Mouse (Mus musculus) gastrocnemius, postnatal 14 days (tissue): ENCODE data around the gene Igflr1. TPM values are rescaled to one million over a fixed set of nuclear protein-coding genes. Genes with fewer than 3 reads are reported as not detected.

Source experiments
- DNase-seq: peaks from one replicate; pipeline ENCODE4 v3.0.0; 2021; ENCODE audit warnings: mixed read lengths
- intact Hi-C: fragments of 180-260 bp; cut with DNase I; formaldehyde crosslinking; loops from one replicate; pipeline ENCODE4 v1.15.1; 2025; ENCODE audit warnings: low total_unique reads
- total RNA-seq, 2 experiments: library from RNA; stranded (reverse); gene quantifications; 2 replicates each; pipeline ENCODE4 v1.2.3; 2021

Igflr1 gene
- total RNA-seq, 2 experiments from 2014 or later = 0.60 to 0.88 TPM

DNA sequence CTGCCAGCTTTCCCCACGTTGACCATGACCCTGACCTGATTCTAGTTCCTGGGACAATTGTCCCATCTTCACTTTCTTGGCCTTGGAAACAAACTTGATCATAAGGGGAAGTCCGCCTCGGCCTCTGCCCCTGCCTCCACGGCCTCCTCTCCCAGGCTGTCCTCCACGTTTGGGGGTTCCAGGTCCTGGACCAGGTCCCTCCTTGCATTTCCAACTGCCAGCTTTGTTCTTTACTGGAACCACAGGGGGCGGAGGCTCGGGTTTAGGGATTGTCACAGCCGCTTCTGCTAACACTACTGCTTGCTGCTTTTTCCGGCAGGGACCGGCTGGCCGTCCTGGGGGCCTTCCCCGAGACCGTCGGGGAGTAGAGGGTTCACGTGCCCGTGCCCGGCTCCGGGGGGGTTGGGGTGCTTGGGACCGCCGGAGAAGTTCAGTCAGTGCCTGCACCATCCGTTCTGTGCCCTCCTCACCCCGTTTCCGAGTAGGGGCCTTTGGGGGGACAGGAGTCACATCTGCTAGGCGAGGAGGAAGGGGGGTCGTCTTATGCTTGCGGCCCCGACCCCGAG lies 21.3 kb downstream of the Igflr1 start:
- intact Hi-C loops = no loop called here
- no peak for DNase-seq

DNA sequence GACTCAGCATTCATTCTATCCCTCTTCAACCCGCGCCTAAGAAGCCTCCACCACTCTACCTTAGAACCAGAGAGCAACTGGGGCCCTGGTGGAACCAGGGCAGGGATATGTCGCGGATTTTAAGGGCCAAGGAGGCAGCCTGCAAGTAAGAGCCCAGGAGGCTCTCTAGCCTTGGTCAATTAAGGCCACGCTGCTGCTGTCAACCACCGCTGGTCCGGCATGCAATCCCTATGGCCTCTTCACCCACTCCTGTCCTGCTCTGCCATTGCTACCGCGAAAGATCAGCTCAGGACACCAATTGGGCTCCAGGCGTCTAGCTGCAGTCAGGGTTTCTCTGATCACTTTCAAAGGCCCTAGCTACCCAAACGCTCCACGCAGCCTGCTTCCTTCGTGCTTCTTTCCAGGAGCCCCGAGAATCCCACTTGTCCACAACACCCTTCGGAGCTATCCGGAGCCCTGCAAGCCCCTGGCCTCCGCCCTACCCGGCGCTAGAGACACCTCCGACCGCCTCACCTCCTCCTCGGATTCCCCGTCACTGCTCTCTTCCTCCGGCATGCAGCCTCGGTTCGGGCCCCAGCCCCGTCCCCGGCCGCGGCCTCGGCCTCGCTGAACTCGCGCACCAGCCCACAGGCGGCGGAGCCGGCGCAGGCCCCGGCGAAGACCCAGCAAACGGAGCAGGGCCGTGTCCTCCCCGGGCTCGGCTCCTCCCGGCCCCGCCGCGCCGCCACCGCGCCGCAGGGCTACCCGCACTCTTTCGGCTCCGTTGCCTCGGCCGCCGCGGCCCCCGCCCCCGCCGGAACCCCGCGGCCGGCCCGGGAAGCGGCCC lies 22.8 kb downstream of the Igflr1 start:
- intact Hi-C loops = no loop called here
- peak; percentile 47 for DNase-seq

DNA sequence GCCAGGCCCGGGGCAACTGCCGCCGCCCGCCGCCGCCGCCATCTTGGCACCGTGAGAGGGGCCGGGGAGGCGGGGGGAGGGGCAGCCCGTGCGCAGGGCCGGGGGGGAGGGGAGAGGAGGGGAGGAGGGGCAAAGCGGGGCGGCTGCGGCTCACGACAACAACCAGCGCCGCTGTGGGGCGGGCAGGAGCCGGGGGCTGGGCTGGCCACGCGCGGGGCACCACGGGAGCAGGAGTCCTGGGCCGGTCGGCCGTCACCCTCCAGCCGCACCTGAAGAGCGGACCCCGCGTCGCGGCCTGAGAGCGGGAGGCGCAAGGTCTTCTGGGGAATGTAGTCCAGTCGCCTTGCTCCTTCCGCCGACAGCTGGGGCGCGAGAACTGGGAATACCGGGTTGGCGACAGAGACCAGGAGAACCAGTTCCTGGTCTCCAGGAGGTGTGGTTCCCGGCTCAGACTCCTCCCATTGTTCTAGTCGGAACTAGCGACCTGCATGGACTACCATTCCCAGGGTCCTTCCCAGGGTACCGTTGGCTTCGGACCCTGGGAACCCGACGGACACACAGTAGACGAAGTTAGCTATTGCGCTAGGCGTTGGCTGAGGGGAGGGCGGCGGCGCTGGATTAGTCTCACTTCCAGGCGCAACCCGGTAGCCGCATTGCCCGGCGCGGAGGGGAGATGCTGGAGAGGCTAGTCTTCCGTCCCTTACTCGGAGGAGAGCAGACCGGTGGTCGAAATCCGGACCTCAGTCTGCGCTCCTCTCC lies 23.6 kb downstream of the Igflr1 start, which contains the start of gene Kmt2b:
TSS of gene Kmt2b (minus strand) at position 51 of the 759 bp plus-strand sequence.
- DNase-seq = peak; percentile 98
- intact Hi-C loops = no loop called here

DNA sequence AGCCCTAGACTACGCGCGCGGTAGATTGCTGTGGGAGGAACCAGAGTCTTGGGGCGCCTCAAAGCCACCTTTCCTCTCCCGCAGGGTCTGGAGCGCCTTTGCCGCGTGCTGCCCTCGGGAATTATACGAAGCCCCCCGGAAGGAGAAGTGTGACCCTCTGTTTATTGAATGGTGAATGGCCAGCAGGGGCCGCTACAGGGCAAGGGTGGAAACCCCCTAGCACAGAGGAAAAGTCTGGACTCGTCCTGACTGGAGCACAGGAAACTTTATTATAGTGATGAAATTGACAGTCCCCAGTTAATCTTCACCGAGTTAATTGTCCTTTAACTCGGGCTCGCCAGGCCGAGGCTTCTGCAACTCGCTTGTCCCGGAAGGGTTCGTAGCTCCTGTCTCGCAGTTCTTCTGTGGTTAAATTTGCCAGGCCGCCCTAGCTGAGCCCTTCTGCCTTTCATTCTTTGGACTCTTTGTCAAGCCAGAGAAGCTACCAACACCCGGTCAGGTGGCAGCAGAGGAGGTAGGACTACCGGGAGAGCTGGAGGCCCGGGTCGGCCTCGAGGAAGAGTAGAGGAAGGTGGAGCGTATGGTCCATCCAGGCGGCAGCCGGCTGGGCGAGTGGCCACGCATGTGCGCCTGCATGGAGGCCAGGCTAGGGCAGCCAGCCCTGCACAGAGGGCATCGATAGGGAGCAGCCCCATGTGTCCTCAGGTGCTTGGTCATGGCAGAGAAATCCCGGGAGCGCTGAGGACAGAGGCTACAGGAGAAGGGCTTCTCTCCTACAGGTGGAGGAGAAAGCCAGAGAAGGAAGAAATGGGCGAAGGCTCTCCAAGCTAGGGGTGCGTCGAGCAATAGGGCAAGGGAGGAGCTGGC lies 24.4 kb downstream of the Igflr1 start:
- intact Hi-C loops = loop anchor here (2.0 to 10.0 kb wide), 2 partner anchors 23 to 265 kb away; partner anchors contain the start of genes Ffar3 and Upk1a
- peak; percentile 83 for DNase-seq

DNA sequence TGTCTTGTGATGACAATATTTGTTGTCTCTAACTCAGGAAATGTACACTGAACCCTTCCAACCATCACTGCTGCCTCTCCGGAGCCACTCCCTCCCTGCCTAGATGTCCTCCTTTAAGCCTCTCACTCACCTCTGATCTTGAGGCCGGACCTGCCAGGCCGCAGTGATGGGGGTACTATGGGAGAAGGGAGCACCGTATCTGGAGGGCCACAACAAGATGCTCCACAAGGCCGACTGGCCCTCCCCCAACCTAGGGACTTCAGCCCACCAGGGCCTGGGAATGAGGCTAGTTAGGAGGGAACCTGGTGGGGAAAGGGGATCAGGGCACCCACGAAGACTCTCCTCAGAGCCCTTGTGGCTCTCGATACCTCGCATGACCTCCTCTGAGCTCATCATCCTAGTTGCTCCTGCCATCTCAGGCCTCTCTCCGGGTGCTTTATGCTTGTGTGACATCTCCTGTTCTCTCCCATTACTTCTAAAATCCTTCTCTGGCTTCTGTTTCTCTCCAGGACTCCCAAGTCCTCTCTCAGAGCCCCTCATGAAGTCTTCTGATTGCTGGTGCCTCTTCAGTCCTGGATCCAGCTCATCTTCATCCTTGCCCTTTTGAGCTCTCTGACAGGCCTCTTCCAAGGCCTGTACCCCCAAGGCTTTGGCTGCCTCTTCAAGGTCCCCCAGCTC lies 25.8 kb downstream of the Igflr1 start:
- intact Hi-C loops = loop anchor here (2.0 to 10.0 kb wide), 2 partner anchors 22 to 264 kb away; partner anchors contain the start of genes Ffar3 and Upk1a

DNA sequence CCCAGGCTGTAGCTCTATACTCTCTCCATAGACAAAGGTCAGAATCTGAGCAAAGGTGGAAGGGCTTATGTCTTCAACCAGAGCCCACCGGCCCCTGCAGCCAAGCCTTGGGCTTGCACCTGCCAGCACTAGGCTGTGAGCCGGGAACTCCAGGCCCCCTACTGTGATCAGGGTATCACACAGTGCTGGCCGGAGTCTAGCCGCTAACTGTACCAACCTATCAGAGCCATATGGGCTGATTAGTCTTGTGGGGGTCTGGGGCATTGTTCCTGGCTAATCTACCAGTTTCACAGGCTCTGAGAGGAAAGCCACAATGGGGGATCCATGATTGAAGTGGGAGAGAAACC lies 26.4 kb downstream of the Igflr1 start:
- intact Hi-C loops = loop anchor here (2.0 to 10.0 kb wide), 2 partner anchors 21 to 263 kb away; partner anchors contain the start of genes Ffar3 and Upk1a
- DNase-seq = no peak

More for the DNA sequence above, 25.8 kb downstream of the Igflr1 start:
- no peak for DNase-seq

DNA sequence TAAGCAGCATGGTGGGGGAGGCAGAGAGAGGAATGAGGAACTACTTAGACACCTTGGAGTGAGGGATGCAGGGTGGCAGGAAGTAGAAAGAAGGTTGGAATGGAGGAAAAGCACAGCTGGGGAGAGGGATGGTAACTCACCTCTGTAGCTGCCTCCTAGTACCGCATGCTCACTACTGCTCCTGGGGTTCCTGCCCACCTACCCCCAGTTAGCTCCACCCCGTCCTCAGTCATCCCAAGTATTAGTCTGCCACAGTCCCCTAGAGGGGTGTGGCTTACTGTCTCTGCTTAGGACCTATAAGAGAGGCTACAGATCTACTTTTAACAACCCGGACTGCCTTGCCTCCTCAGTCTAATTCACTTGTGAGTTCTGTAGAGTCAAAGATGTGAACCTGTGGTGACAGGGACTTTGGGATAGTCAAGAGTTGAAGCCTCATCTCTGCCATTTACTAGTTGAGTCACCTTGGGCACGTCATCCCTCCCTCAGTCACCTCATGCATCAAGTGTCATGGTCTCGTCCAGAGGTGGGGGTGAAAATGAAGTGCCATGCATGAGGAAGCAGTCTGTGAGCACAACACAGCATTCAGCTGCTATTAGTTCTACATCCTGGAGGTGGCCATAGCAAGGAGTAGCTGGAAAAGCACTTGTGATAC lies 27.7 kb downstream of the Igflr1 start:
- DNase-seq = no peak
- intact Hi-C loops = loop anchor here (10.0 kb wide), 1 partner anchor 262 kb away; the partner anchor contains the start of gene Ffar3

DNA sequence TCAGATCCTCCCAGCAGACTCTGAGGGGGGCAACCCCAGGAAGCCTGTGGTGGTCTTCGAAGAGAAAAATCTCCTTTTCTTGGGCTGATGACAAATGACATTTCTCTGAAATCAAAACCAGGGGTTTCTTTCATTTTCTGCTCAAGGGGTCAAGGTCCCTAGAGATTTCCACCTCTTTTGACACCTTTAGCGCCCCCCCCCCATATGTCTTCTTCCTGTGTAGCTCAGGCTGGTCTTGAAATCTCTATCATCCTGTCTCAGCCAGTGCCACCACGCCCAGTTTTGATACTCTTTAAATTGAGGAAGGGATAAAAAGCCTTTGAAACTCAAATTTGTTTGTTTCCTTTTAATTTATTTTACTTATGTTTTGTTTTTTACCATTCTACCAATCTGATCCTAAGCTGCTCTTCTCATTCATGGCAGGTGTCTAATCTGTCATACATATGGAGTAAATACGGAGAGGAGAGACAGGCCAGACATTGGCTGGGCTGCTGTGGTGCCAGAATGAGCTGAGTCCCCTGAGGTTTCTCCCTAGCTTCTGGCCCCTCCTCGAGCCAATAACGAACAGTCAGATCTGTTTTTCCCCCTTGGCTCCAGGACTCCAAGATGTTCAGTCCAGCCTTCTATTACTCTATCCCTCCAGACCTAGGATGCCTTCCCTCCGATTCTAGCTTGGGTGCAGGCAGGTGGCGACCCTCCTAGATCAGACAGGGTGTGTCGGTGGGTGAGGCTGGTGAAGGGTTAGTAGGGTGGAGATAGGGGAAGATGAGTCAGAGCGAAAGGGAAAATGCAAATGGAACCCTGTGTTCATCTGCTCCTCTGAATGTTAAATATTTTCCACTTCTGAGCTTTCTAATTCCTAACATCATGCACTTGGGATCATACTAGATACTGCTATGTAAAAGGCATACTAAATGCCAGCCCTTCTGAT lies 28.6 kb downstream of the Igflr1 start:
- intact Hi-C loops = loop anchor here (10.0 kb wide), 1 partner anchor 261 kb away; the partner anchor contains the start of gene Ffar3
- no peak for DNase-seq

DNA sequence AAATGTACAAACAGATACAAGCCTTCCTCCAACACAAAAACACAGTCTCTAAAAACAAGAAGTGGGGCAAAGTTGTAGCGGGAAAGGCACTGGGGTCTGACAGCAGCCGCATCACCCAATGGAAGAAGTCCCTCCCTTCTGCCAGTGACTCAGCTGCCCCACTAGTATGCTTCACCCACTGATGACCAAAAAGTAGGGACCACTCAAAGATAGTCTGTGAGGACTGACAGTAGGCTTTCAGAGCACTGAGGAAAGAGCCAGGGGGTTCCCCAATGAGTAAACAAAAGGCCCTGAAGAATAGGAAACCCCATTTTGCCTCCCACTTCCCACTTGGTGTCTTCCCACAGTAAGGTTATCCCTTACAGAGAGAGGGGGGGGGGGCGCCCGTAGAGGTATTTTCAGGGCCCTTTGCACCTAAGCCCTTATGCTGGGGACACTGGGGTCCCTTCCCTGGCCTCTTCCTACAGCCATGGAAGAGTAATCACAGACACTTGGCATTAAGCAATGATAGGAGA lies 29.3 kb downstream of the Igflr1 start:
- intact Hi-C loops = loop anchor here (10.0 kb wide), 1 partner anchor 260 kb away; the partner anchor contains the start of gene Ffar3
- no peak for DNase-seq

DNA sequence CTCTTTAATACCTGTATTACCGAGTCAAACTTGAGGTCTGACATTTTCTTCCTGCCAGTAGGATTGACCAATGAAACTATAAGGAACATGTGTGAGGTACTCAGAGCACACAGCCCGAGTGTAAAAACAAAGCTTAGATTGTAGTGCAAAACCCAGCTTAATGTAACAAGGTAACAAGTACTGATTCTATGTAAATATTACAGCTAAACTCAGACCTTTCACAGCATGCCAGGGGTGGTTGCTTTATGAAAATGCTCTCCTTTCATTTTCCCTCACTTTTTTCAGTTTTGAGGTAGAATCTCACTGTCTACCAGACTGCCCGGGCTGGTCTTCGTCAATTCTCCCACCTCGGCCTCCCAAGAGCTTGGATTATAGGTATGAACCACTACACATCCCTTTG lies 30.9 kb downstream of the Igflr1 start:
- intact Hi-C loops = loop anchor here (10.0 kb wide), 1 partner anchor 259 kb away; the partner anchor contains the start of gene Ffar3
- DNase-seq = no peak

DNA sequence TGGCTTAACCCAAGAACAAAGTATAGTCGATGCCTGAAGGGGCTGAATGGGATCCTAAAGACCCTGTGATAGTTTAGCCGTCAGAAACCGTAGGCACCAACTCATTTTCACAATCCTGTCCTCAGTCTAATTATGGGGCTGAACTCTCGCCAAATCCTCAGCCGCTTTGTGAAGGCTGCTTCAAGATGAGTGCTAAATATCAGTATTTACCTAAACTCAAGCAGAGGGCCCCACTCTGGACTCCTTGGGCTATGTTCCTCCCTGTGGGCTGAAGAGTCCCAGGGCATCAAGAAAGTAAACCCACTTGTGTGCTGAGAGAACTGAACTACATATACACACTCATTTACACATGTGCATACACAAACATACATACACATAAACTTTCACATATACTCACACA lies 31.6 kb downstream of the Igflr1 start:
- DNase-seq = no peak
- intact Hi-C loops = loop anchor here (10.0 kb wide), 1 partner anchor 258 kb away; the partner anchor contains the start of gene Ffar3

DNA sequence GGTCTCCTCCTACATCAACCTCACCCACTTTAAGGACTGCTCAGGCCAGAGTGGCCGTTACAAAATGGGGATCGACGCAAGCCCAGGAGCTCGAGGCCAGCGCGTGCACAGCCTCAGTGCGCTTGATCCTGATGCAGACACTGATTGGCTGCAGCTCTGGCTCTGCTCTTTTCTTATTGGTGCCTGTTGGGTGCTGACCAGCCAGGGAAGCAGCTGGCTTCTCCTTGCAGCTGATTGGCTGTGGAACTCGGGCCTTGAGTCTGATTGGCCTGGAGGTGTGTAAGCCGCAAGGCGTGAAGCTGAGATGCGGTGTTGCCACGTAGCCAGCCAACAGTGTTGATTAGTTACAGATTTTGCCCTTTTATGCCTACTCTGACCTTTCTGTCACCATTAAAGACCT lies 33.6 kb downstream of the Igflr1 start, which contains the start of gene Zbtb32:
TSS of gene Zbtb32 (minus strand) at position 124 of the 400 bp plus-strand sequence.
- intact Hi-C loops = loop anchor here (10.0 kb wide), 1 partner anchor 256 kb away; the partner anchor contains the start of gene Ffar3

DNA sequence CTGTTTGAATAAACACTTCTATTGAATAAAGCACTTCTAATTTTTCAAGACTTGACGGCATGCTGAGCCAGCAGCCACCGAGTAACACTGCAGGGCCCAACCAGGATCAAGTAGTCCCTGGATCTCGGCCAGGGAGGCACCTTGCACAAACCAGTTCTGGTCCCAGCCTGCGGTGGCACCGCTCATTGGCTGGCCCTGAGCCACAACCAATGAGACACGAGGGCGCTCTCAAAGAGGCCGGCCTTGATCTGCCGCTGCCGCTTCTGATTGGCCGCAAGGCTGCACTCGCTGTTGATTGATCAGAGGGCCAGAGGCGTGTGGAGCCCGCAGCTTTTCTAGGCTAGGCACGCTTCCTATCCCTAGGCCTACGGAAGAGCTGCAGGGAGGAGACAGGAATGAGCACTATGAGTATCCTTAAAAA lies 34.7 kb downstream of the Igflr1 start:
- DNase-seq = peak; percentile 85
- intact Hi-C loops = loop anchor here (10.0 kb wide), 1 partner anchor 255 kb away; the partner anchor contains the start of gene Ffar3

More for the DNA sequence above, 33.6 kb downstream of the Igflr1 start, which contains the start of gene Zbtb32:
- no peak for DNase-seq

DNA sequence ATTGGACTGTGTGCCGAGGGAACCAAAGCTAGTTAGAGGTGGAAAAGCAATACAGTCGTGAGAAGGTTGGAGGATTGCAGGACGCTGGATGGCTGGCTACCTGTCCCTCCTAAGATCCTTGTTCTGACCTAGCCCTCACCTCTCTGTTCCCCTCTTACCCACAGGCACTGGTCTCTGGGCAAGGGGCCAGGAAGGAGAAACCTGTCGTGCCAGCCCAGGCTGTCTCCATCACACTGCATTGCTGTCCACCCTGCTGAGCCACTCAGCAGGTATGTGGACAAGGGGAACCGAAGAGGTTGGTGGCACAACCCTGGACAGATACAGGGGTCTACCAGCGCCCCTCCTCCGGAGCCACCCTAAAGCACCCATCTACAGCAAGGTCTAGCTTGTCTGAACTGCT lies 35.4 kb downstream of the Igflr1 start:
- DNase-seq = no peak
- intact Hi-C loops = no loop called here

DNA sequence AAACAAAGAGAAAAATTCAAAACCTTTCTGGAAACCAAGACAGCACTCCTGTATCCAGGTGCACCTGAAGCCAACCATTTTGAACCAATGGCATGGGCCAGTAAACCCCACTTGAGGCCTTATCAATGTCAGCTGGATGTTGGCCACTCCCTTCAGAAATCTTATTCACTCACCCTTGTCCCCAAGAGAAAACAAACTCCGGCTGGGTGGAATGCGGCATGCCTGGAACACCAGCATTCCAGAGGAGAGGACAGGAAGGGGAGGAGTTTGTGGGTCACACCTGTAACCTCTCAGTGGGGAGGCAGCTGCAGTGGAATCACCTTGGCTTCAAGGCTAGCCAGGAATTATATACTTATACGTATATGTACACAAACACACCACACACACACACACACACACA lies 37.4 kb downstream of the Igflr1 start:
- no peak for DNase-seq

DNA sequence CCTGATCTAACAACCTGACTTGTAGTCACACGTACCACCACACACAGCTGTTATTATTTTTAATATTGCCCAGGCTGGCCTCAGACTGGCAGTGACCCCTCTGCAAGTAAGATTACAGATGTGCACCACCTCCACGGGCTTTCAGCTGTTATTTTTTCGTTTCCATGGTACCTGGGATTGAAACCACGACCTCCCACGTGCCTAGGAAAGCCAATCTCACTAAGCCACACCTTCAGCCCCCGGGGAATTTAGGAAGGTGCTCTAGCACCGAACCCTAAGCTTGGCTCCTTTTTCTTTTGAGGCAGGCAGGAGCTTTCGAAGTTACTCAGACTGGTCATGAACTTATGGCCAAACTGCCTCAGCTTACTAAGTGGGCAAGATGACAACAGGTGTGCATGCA lies 39.2 kb downstream of the Igflr1 start:
- intact Hi-C loops = no loop called here
- DNase-seq = no peak

More for the DNA sequence above, 37.4 kb downstream of the Igflr1 start:
- intact Hi-C loops = no loop called here
